Comparison of ENCODE assay signal across 28 mouse cellular contexts in the genomic region with DNA sequence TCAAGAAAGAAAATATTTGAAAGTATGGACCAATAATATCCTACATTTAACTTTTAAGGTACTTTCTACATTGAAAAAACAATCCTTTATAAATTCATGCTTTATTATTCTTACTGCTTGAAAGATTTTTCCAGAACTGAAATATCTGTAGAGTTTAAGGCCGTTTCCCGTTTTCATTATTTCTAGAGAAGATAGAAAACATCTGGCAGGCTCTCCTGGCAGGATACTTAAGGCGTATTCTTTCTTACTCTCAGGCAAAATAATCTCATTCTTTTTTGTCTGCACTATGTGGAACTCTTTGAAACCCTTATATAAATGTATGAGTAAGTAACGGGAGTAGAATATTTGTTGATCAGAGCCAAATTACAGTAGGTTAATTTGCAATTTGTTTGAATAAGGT.
DNase-seq lines count a peak whose midpoint lies in the region; ATAC-seq and TF ChIP-seq lines count a peak whose summit lies in the region.
"Had no signal": no experiment of that assay in that cellular context is flagged by ENCODE, and none has a peak within 500 bp of the region (broad histone marks: within the 10 kb centered on the region; RNA-seq: fewer than 3 reads in every experiment).

No protein-coding gene starts in this region.

- H3K9ac ChIP-seq in embryonic facial prominence, embryonic 11.5 days (replicated peaks; ENCODE audit: low read length): no peak overlapping the region
- no peak overlapping the region for H3K9ac ChIP-seq in limb, embryonic 14.5 days (ENCODE audit: low read depth, low read length, severe bottlenecking)
- no peak overlapping the region for H3K9ac ChIP-seq in embryonic facial prominence, embryonic 14.5 days (ENCODE audit: low read depth, low read length)
- H3K9ac ChIP-seq: embryonic facial prominence, embryonic 12.5 days; embryonic facial prominence, embryonic 15.5 days; forebrain, embryonic 12.5 days had no signal

- H3K4me2 ChIP-seq in embryonic facial prominence, embryonic 11.5 days (ENCODE audit: low read depth, low read length): no peak overlapping the region
- no peak overlapping the region for H3K4me2 ChIP-seq in limb, embryonic 14.5 days (replicated peaks; ENCODE audit: low read depth, low read length, severe bottlenecking)
- no peak overlapping the region for H3K4me2 ChIP-seq in embryonic facial prominence, embryonic 14.5 days (ENCODE audit: low read depth, low read length)
- H3K4me2 ChIP-seq: embryonic facial prominence, embryonic 12.5 days; embryonic facial prominence, embryonic 15.5 days; forebrain, embryonic 12.5 days had no signal

- TF ChIP-seq POLR2A in limb, embryonic 14.5 days (IDR thresholded peaks at IDR 0.05; ENCODE audit: borderline replicate concordance, extremely low read depth, insufficient read depth, insufficient read length): no peak

- peak; percentile 8 for DNase-seq in embryonic facial prominence, embryonic 11.5 days (ENCODE audit: low spot score)
- DNase-seq in embryonic facial prominence, embryonic 10.5 days (ENCODE audit: low spot score): no peak
- DNase-seq in heart, postnatal 10 days: peak; percentile 15 to 22
- no peak for DNase-seq in heart, adult 9 months (ENCODE audit: low spot score in 2 of 2)
- DNase-seq in limb, embryonic 14.5 days (ENCODE audit: low spot score): peak; percentile 49
- no peak for DNase-seq in limb, embryonic 10.5 days (ENCODE audit: low spot score)
- DNase-seq in embryonic facial prominence, embryonic 14.5 days (ENCODE audit: low spot score): peak; percentile 63
- DNase-seq: adrenal gland, adult 8-10 months; adrenal gland, postnatal 14 days; adrenal gland, postnatal 36 days; B cell, adult 2 months; cerebellum, adult 11-12 months; cerebellum, adult 2 months; cerebellum, adult 9-10 months; cerebellum, postnatal 10 days; cerebellum, postnatal 25 days had no signal

- H3K36me3 ChIP-seq in embryonic facial prominence, embryonic 11.5 days (replicated peaks; ENCODE audit: control insufficient read depth, insufficient read depth, low read depth, low read length): no peaks in the 10 kb centered on the region
- H3K36me3 ChIP-seq in embryonic facial prominence, embryonic 10.5 days (replicated peaks): no peaks in the 10 kb centered on the region
- H3K36me3 ChIP-seq in limb, embryonic 14.5 days (ENCODE audit: control insufficient read depth, insufficient read depth, low read length): no peaks in the 10 kb centered on the region
- no peaks in the 10 kb centered on the region for H3K36me3 ChIP-seq in limb, embryonic 10.5 days
- H3K36me3 ChIP-seq in embryonic facial prominence, embryonic 14.5 days (ENCODE audit: control insufficient read depth, insufficient read depth, low read length): no peaks in the 10 kb centered on the region
- H3K36me3 ChIP-seq: embryonic facial prominence, embryonic 12.5 days; embryonic facial prominence, embryonic 15.5 days; forebrain, embryonic 10.5 days; forebrain, embryonic 12.5 days; G1E had no signal

- no peak overlapping the region for H3K27ac ChIP-seq in embryonic facial prominence, embryonic 11.5 days (replicated peaks; ENCODE audit: low read depth, low read length)
- H3K27ac ChIP-seq in embryonic facial prominence, embryonic 10.5 days (replicated peaks): no peak overlapping the region
- H3K27ac ChIP-seq in limb, embryonic 14.5 days (replicated peaks; ENCODE audit: low read depth, low read length): no peak overlapping the region
- H3K27ac ChIP-seq in limb, embryonic 10.5 days: no peak overlapping the region
- H3K27ac ChIP-seq in embryonic facial prominence, embryonic 14.5 days (replicated peaks; ENCODE audit: low read depth, low read length): no peak overlapping the region
- H3K27ac ChIP-seq: embryonic facial prominence, embryonic 12.5 days; embryonic facial prominence, embryonic 15.5 days; forebrain, embryonic 10.5 days; forebrain, embryonic 12.5 days had no signal

- intact Hi-C loops in heart, postnatal 10 days (cut with DNase I): no loop called here

- no peak overlapping the region for H3K4me3 ChIP-seq in embryonic facial prominence, embryonic 11.5 days (ENCODE audit: low read depth, low read length)
- H3K4me3 ChIP-seq in embryonic facial prominence, embryonic 10.5 days: no peak overlapping the region
- H3K4me3 ChIP-seq in limb, embryonic 14.5 days (replicated peaks; ENCODE audit: low read length): no peak overlapping the region
- H3K4me3 ChIP-seq in limb, embryonic 10.5 days: no peak overlapping the region
- H3K4me3 ChIP-seq in embryonic facial prominence, embryonic 14.5 days (ENCODE audit: low read depth, low read length): no peak overlapping the region
- H3K4me3 ChIP-seq: embryonic facial prominence, embryonic 12.5 days; embryonic facial prominence, embryonic 15.5 days; erythroblast, embryonic 14.5 days; forebrain, embryonic 10.5 days; forebrain, embryonic 12.5 days had no signal

- H3K4me1 ChIP-seq in embryonic facial prominence, embryonic 11.5 days (ENCODE audit: control insufficient read depth, insufficient read depth, low read length): no peaks in the 10 kb centered on the region
- H3K4me1 ChIP-seq in embryonic facial prominence, embryonic 10.5 days: no peaks in the 10 kb centered on the region
- H3K4me1 ChIP-seq in limb, embryonic 14.5 days (ENCODE audit: control insufficient read depth, insufficient read depth, low read length): no peaks in the 10 kb centered on the region
- no peaks in the 10 kb centered on the region for H3K4me1 ChIP-seq in limb, embryonic 10.5 days
- no peaks in the 10 kb centered on the region for H3K4me1 ChIP-seq in embryonic facial prominence, embryonic 14.5 days (ENCODE audit: control insufficient read depth, insufficient read depth, low read length)
- H3K4me1 ChIP-seq: embryonic facial prominence, embryonic 12.5 days; embryonic facial prominence, embryonic 15.5 days; forebrain, embryonic 10.5 days; forebrain, embryonic 12.5 days had no signal

- no peak for ATAC-seq in embryonic facial prominence, embryonic 11.5 days (replicated peaks; ENCODE audit: insufficient number of reproducible peaks, low FRiP score, low TSS enrichment, low read depth)
- ATAC-seq in limb, embryonic 14.5 days (ENCODE audit: low FRiP score, low read depth): no peak
- ATAC-seq in embryonic facial prominence, embryonic 14.5 days (ENCODE audit: low read depth): no peak
- ATAC-seq: activated CD4-positive, CD25-positive, alpha-beta regulatory T cell, adult 4 months; CD4-positive, CD25-positive, alpha-beta regulatory T cell, adult 4 months; forebrain, embryonic 14.5 days; forebrain, embryonic 16.5 days; Patski had no signal

- no peaks in the 10 kb centered on the region for H3K27me3 ChIP-seq in embryonic facial prominence, embryonic 11.5 days (ENCODE audit: control insufficient read depth, insufficient read depth, low read length)
- no peaks in the 10 kb centered on the region for H3K27me3 ChIP-seq in embryonic facial prominence, embryonic 10.5 days (replicated peaks; ENCODE audit: low read depth, poor library complexity, severe bottlenecking)
- no peaks in the 10 kb centered on the region for H3K27me3 ChIP-seq in limb, embryonic 14.5 days (ENCODE audit: control insufficient read depth, insufficient read depth, low read length)
- no peaks in the 10 kb centered on the region for H3K27me3 ChIP-seq in limb, embryonic 10.5 days (ENCODE audit: low read depth, poor library complexity, severe bottlenecking)
- H3K27me3 ChIP-seq in embryonic facial prominence, embryonic 14.5 days (replicated peaks; ENCODE audit: control insufficient read depth, insufficient read depth, low read length): no peaks in the 10 kb centered on the region
- H3K27me3 ChIP-seq: CH12.LX; embryonic facial prominence, embryonic 12.5 days; embryonic facial prominence, embryonic 15.5 days; forebrain, embryonic 12.5 days; Patski had no signal

- no peaks in the 10 kb centered on the region for H3K9me3 ChIP-seq in embryonic facial prominence, embryonic 11.5 days (replicated peaks; ENCODE audit: control insufficient read depth, low read length)
- no peaks in the 10 kb centered on the region for H3K9me3 ChIP-seq in embryonic facial prominence, embryonic 10.5 days
- no peaks in the 10 kb centered on the region for H3K9me3 ChIP-seq in limb, embryonic 14.5 days (ENCODE audit: control insufficient read depth, low read length)
- H3K9me3 ChIP-seq in limb, embryonic 10.5 days (replicated peaks): no peaks in the 10 kb centered on the region
- no peaks in the 10 kb centered on the region for H3K9me3 ChIP-seq in embryonic facial prominence, embryonic 14.5 days (ENCODE audit: control insufficient read depth, low read length)
- H3K9me3 ChIP-seq: embryonic facial prominence, embryonic 12.5 days; embryonic facial prominence, embryonic 15.5 days; forebrain, embryonic 10.5 days; forebrain, embryonic 12.5 days; G1E had no signal

- WGBS in embryonic facial prominence, embryonic 11.5 days: 38% methylated on average over 4 of the region's 4 CpGs
- 72% methylated on average over 4 of the region's 4 CpGs for WGBS in embryonic facial prominence, embryonic 10.5 days
- 46% methylated on average over 4 of the region's 4 CpGs for WGBS in limb, embryonic 14.5 days
- 82% methylated on average over 4 of the region's 4 CpGs for WGBS in limb, embryonic 10.5 days
- 26% methylated on average over 4 of the region's 4 CpGs for WGBS in embryonic facial prominence, embryonic 14.5 days

Comparison
In these comparisons a context has a peak if more than half of its experiments do, and no peak if none do; other contexts are left out.
1. DNase-seq: peak in embryonic facial prominence, embryonic 11.5 days (single experiment), heart, postnatal 10 days (2 of 2), limb, embryonic 14.5 days (single experiment) and embryonic facial prominence, embryonic 14.5 days (single experiment); none in embryonic facial prominence, embryonic 10.5 days (single experiment), heart, adult 9 months (0 of 2) and limb, embryonic 10.5 days (single experiment).